Mouse (Mus musculus): ENCODE measurements at regions not wholly inside any gene's neighbourhood (a gene's known extent, or its start where the extent isn't known, plus 50 kb on each side); places are given as distances from the start of the nearest gene placed in this dataset.

DNA sequence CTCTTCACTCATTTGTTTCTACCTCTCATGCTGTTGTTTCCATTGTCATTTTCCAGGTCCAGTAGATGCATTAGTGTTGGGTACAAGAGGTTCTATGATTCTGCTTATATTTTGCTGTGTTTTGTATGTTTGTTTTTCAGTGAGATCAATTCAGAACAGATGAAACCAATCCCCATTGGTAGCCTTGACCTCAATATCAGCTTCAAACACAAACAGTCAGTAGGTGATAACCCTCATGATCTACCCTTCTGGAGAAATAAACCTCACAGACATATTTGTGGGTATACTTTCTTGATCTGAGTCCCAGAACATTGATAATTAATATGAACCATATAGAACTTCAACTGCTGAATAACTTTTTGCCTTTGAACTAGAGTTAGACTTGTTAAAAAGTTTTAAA lies 969.3 kb upstream of the Lrrc6 start:
- H3K27ac ChIP-seq (ENCODE audit: insufficient read depth, low read depth, low read length): no peak overlapping the region
- TF ChIP-seq CTCF (IDR thresholded peaks at IDR 0.05; ENCODE audit: insufficient read depth, low read depth, low read length) (no peak), POLR2A (IDR thresholded peaks at IDR 0.05; ENCODE audit: insufficient read depth, low read depth, low read length) (no peak)
- H3K4me1 ChIP-seq (ENCODE audit: control insufficient read depth, insufficient read depth, low read length): no peaks in the 10 kb centered on the region
- no peak overlapping the region for H3K4me3 ChIP-seq (ENCODE audit: insufficient read depth, low read depth, low read length)

DNA sequence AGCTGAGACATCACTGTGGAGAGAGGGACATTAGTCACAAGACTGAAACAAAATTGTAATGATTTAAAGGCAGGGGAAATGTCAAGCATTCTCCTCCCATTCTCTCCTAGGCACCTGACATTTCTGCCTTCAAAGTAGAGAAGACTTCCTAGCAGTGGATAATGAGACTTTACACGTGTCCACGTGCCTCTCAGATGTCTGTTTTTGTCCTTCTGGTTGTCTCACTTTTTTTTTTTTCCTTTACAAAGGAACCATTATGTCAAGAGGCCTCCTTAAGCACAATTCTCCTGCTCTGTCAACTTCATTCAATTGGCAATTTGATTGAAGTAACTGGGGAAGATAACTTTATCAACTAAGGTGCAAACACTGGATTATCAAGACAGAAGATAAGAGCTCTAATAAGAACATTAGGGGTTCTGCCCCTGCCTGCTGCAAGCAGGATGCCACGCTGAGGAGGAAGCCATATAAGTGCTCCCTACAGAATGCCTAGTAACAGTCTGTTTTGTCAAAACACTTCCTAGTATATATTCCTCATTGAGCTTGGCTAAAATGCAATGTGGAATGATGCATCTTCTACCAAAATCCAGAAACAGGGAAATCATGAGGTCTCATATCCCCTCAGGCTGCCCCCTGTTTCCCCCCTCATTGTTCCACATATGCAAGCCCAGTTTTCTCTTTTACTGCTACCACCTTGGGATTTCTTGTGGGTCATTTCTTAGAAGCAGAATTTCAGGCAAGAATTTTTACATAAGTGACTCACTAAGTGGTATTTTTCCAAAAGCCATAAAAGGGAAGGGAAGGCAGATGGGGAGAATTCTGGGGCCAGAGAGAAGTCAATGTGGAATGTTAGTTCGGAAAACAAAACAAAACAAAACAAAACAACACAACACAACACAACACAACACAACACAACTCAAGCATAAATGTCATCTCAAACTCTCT lies 967.0 kb upstream of the Lrrc6 start:
- no peaks in the 10 kb centered on the region for H3K4me1 ChIP-seq (ENCODE audit: control insufficient read depth, insufficient read depth, low read length)
- H3K27ac ChIP-seq (ENCODE audit: insufficient read depth, low read depth, low read length): no peak overlapping the region
- H3K4me3 ChIP-seq (ENCODE audit: insufficient read depth, low read depth, low read length): no peak overlapping the region
- TF ChIP-seq CTCF (IDR thresholded peaks at IDR 0.05; ENCODE audit: insufficient read depth, low read depth, low read length): no peak
- TF ChIP-seq POLR2A (IDR thresholded peaks at IDR 0.05; ENCODE audit: insufficient read depth, low read depth, low read length): no peak
- 61% methylated on average over 4 of the region's 4 CpGs for WGBS

DNA sequence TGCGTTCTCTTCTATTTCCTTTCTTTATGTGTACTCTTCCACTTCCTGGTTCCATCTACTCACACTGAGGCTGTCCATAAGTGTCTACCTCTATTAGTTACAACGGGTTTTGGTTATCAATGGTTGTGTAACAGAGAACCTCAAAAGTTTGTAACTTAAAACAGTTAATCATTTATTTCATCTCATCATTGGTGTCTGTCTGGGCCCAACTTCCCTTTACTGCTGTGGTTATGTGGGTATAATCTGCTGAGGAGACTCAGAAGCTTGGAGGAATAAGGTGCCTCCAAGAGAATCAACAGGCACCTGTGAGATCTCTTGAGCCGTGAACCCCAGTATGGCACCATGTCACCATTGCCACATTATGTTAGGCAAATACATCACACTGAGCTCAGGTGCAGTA lies 962.2 kb upstream of the Lrrc6 start:
- no peaks in the 10 kb centered on the region for H3K4me1 ChIP-seq (ENCODE audit: control insufficient read depth, insufficient read depth, low read length)
- 96% methylated on average over 3 of the region's 3 CpGs for WGBS
- TF ChIP-seq POLR2A (IDR thresholded peaks at IDR 0.05; ENCODE audit: insufficient read depth, low read depth, low read length) (no peak), CTCF (IDR thresholded peaks at IDR 0.05; ENCODE audit: insufficient read depth, low read depth, low read length) (no peak)
- no peak overlapping the region for H3K27ac ChIP-seq (ENCODE audit: insufficient read depth, low read depth, low read length)
- no peak overlapping the region for H3K4me3 ChIP-seq (ENCODE audit: insufficient read depth, low read depth, low read length)

DNA sequence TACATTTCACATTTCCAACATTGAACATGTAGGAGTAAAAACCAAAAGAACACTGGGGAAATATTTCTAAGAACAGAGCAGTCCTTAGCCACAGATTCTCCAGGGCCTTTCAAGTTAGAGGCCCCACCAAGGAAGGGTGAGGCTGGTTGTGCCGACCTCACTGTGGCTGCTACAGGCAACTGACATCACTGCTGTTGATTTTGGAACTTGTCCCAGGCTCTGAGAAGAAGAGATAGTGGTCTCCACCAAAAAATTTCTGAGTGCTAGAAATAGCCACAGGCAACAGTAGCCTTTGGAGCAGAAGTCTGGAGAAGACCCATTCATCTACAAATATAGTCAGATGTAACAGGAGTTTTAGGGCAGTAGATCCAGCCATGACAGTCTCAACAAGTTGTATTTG lies 959.7 kb upstream of the Lrrc6 start:
- no peak for TF ChIP-seq CTCF (IDR thresholded peaks at IDR 0.05; ENCODE audit: insufficient read depth, low read depth, low read length)
- no peak for TF ChIP-seq POLR2A (IDR thresholded peaks at IDR 0.05; ENCODE audit: insufficient read depth, low read depth, low read length)
- WGBS: 87% methylated on average over 1 of the region's 1 CpGs
- Histone ChIP-seq H3K4me3 (ENCODE audit: insufficient read depth, low read depth, low read length) (no peak overlapping the region), H3K4me1 (ENCODE audit: control insufficient read depth, insufficient read depth, low read length) (no peaks in the 10 kb centered on the region), H3K27ac (ENCODE audit: insufficient read depth, low read depth, low read length) (no peak overlapping the region)

DNA sequence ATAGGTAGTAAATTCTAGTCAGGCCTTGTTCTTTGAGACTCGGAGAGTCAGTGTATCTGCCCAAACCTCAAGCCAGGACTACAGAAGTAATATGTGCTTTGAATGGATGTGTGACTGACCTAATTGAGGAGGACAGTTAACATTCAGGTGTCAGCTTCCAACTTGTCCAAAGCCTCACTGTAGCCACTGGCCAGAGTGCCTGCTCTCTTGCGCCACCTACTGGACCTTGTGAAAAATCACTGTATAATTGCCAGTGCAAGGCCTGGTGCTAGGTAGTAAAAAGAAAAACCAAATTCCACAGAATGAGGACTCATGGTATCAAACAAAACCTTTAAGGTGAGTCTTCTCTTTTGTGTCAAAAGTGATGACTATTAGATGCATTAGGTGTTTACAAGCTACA lies 933.6 kb upstream of the Lrrc6 start:
- no peaks in the 10 kb centered on the region; the same call in 1 of the 2 replicates for H3K4me1 ChIP-seq (ENCODE audit: control insufficient read depth, insufficient read depth, low read length)
- WGBS: 40% methylated on average over 2 of the region's 2 CpGs
- TF ChIP-seq POLR2A (IDR thresholded peaks at IDR 0.05; ENCODE audit: insufficient read depth, low read depth, low read length) (no peak), CTCF (IDR thresholded peaks at IDR 0.05; ENCODE audit: insufficient read depth, low read depth, low read length) (0 out of 2 replicates have a peak, but pooled peaks have one; percentile 26)
- no peak overlapping the region for H3K4me3 ChIP-seq (ENCODE audit: insufficient read depth, low read depth, low read length)
- no peak overlapping the region for H3K27ac ChIP-seq (ENCODE audit: insufficient read depth, low read depth, low read length)

DNA sequence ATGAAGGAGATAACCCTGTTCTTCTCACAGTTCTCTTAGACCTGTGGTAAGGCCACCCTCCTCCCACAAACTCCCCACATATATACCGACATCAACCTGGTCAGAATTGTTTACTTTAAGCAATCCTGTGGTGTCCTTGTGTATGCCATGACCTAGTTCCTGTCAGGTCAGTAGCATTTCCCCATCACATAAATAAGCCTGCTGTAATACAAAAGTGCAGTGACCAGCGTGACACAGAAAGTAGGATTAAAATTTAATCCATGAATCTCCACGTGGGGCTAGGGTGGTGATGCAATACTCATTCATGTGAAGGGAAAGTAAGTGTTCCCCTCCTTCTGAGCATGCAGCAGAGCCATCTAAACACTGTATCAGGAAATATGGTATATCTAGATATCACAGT lies 923.2 kb upstream of the Lrrc6 start:
- 85% methylated on average over 3 of the region's 3 CpGs for WGBS

DNA sequence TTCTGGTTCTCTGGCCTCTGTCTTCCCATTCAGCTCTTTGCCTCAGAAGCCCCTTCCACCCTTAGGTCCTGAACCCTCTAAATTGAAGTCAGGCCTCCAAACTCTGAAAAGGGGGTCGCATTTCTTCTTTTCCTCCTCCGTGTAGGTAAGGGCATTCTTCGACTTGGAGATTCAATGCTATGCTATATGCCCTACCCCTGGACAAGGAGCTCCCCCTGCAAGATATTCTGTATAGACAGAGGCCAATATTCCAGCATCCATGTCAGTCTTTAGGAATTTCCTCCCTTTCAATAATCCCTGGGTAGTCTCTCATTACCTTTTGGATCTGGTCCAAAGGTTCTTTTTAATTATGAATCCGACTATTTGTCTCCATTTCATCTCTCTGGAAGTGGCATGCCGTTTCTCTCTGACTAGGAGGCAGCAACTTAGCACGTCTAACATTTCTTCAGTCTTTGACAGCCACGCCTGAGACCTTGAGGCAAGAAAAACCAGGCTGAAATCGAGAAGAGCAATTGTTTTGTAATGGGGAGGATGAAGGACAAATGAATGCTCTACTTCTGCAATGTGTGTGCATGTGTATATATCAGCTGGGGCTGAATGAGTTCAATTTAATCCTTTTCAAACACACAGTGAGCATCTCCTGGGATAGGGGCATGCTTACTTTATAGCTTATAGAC lies 921.7 kb upstream of the Lrrc6 start:
- TF ChIP-seq CTCF (IDR thresholded peaks at IDR 0.05; ENCODE audit: insufficient read depth, low read depth, low read length) (no peak), POLR2A (IDR thresholded peaks at IDR 0.05; ENCODE audit: insufficient read depth, low read depth, low read length) (no peak)
- WGBS: 75% methylated on average over 8 of the region's 8 CpGs
- Histone ChIP-seq H3K4me1 (ENCODE audit: control insufficient read depth, insufficient read depth, low read length) (peaks cover 2% of the 10 kb centered on the region; the same call in 1 of the 2 replicates), H3K27ac (ENCODE audit: insufficient read depth, low read depth, low read length) (no peak overlapping the region), H3K4me3 (ENCODE audit: insufficient read depth, low read depth, low read length) (no peak overlapping the region)

More for the DNA sequence above, 923.2 kb upstream of the Lrrc6 start:
- Histone ChIP-seq H3K4me3 (ENCODE audit: insufficient read depth, low read depth, low read length) (no peak overlapping the region), H3K4me1 (ENCODE audit: control insufficient read depth, insufficient read depth, low read length) (peaks cover 2% of the 10 kb centered on the region; the same call in 1 of the 2 replicates), H3K27ac (ENCODE audit: insufficient read depth, low read depth, low read length) (no peak overlapping the region)
- TF ChIP-seq POLR2A (IDR thresholded peaks at IDR 0.05; ENCODE audit: insufficient read depth, low read depth, low read length) (no peak), CTCF (IDR thresholded peaks at IDR 0.05; ENCODE audit: insufficient read depth, low read depth, low read length) (no peak)

DNA sequence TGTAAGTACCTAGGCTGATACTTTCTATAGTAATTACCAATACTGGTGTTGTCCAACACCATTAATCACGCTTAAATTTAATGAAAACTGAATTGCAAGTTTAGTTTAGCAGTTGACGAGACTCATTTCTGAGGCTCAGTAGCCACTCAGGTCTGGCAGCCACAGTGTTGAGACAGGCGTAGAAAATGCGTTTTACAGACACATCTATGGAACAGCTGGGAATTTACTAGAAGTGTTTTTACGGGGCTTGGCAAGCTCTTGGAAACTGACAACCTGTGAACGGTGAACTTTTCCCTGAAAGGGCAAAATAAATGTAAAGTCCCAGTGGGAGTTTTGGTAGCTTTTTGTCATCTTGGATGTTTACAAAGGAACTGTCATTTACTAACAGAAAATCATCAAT lies 920.1 kb upstream of the Lrrc6 start:
- H3K4me3 ChIP-seq (ENCODE audit: insufficient read depth, low read depth, low read length): no peak overlapping the region
- TF ChIP-seq CTCF (IDR thresholded peaks at IDR 0.05; ENCODE audit: insufficient read depth, low read depth, low read length) (no peak), POLR2A (IDR thresholded peaks at IDR 0.05; ENCODE audit: insufficient read depth, low read depth, low read length) (no peak)
- peaks cover 2% of the 10 kb centered on the region; the same call in 1 of the 2 replicates for H3K4me1 ChIP-seq (ENCODE audit: control insufficient read depth, insufficient read depth, low read length)
- WGBS: 88% methylated on average over 6 of the region's 6 CpGs
- no peak overlapping the region for H3K27ac ChIP-seq (ENCODE audit: insufficient read depth, low read depth, low read length)

DNA sequence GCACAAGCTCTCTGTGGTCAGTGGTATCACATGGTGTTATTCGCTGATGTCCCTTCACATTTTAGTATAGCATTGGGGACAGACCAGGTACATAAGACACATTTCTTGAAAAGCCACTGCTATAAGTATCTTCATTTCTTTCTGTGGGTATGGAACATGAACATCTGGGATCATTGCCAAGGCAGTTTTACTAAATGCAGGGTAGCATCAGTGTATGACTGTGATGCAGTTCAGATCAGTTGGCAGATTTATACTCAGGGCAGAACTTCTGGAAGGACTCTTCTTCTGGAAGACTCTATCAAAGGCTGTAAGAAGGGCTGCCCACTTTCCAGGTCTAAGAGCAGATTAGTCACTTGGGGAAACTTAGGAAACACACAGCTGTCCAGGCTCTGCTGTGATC lies 919.0 kb upstream of the Lrrc6 start:
- H3K4me1 ChIP-seq (ENCODE audit: control insufficient read depth, insufficient read depth, low read length): peaks cover 2% of the 10 kb centered on the region; the same call in 1 of the 2 replicates
- no peak overlapping the region for H3K27ac ChIP-seq (ENCODE audit: insufficient read depth, low read depth, low read length)
- H3K4me3 ChIP-seq (ENCODE audit: insufficient read depth, low read depth, low read length): no peak overlapping the region
- 93% methylated on average over 1 of the region's 1 CpGs for WGBS
- TF ChIP-seq POLR2A (IDR thresholded peaks at IDR 0.05; ENCODE audit: insufficient read depth, low read depth, low read length) (no peak), CTCF (IDR thresholded peaks at IDR 0.05; ENCODE audit: insufficient read depth, low read depth, low read length) (no peak)
